Mouse (Mus musculus) CH12.LX (cell line): ENCODE results near the gene Smyd3. TPM values are rescaled to one million over a fixed set of nuclear protein-coding genes. Genes with fewer than 3 reads are reported as not detected.

Source experiments
- DNase-seq: peaks from one replicate; pipeline ENCODE4 v3.0.0-alpha.2; 2013; ENCODE audit errors: extremely low read depth
- H3K27ac ChIP-seq: 2 replicates; pipeline ENCODE4 v1.5.1; 2012; ENCODE audit warnings: low read depth, mild to moderate bottlenecking, control low read depth, moderate library complexity; ENCODE audit not compliant: insufficient read depth
- H3K27me3 ChIP-seq: replicated peaks from 2 replicates; pipeline ENCODE3; 2012; ENCODE audit warnings: inconsistent platforms
- H3K36me3 ChIP-seq, 2 experiments: replicated peaks in 1 of 2; 2 replicates each; pipeline versions ENCODE3 to v1.6.1; 2012; ENCODE audit warnings: inconsistent platforms in 1 of 2, low read length in 1 of 2, mild to moderate bottlenecking in 1 of 2, mixed read lengths in 1 of 2, moderate library complexity in 1 of 2; ENCODE audit not compliant: control insufficient read depth in 1 of 2, insufficient read depth in 1 of 2
- H3K4me1 ChIP-seq, 2 experiments: 2 replicates each; pipeline ENCODE4 v1.6.1; 2012; ENCODE audit warnings: inconsistent platforms in 1 of 2, moderate library complexity in 1 of 2; ENCODE audit not compliant: insufficient read depth in 2 of 2, control insufficient read depth in 1 of 2
- H3K4me2 ChIP-seq: 2 replicates; pipeline ENCODE4 v1.6.1; 2012; ENCODE audit warnings: low read depth, mild to moderate bottlenecking, control low read depth; ENCODE audit not compliant: poor library complexity, insufficient read depth, severe bottlenecking
- H3K4me3 ChIP-seq, 3 experiments: fragments of 150-350 bp in 1 of 3; sonication (generic) in 1 of 3; replicated peaks in 1 of 3; 2 replicates each; pipeline versions ENCODE3 to v1.5.1; 2011 to 2012; ENCODE audit warnings: low read depth in 2 of 3, low read length in 2 of 3, mild to moderate bottlenecking in 2 of 3, moderate library complexity in 2 of 3, control low read depth in 1 of 3, improper control_type of control experiment in 1 of 3, inconsistent platforms in 1 of 3, mixed read lengths in 1 of 3; ENCODE audit not compliant: poor library complexity in 1 of 3
- H3K79me2 ChIP-seq: replicated peaks from 2 replicates; pipeline ENCODE4 v1.6.1; 2012; ENCODE audit warnings: mild to moderate bottlenecking, moderate library complexity; ENCODE audit not compliant: control insufficient read depth, poor library complexity, insufficient read depth, severe bottlenecking; ENCODE audit errors: extremely low read depth
- H3K9ac ChIP-seq: 2 replicates; pipeline ENCODE4 v1.6.1; 2012; ENCODE audit warnings: low read depth, mild to moderate bottlenecking, control low read depth, moderate library complexity; ENCODE audit not compliant: insufficient read depth
- H3K9me3 ChIP-seq: replicated peaks from 2 replicates; pipeline ENCODE3; 2012; ENCODE audit warnings: low read length, inconsistent platforms, mixed read lengths
- CHD1 ChIP-seq: IDR thresholded peaks from 2 replicates; pipeline ENCODE4 v1.6.1; 2012; ENCODE audit warnings: low read depth, low read length, improper control_type of control experiment, inconsistent platforms
- CTCF ChIP-seq, 2 experiments: IDR thresholded peaks in 1 of 2; conservative IDR thresholded peaks in 1 of 2; 2 replicates each; pipeline ENCODE4 v1.5.1; 2011 to 2012; ENCODE audit warnings: low read depth in 2 of 2, low read length in 2 of 2, improper control_type of control experiment in 1 of 2, inconsistent platforms in 1 of 2, mild to moderate bottlenecking in 1 of 2, moderate library complexity in 1 of 2
- E2F4 ChIP-seq: IDR thresholded peaks from 2 replicates; pipeline ENCODE4 v1.6.1; 2011; ENCODE audit warnings: low read depth, low read length, improper control_type of control experiment; ENCODE audit not compliant: insufficient replicate concordance
- ELF1 ChIP-seq: IDR thresholded peaks from 2 replicates; pipeline ENCODE4 v1.6.1; 2014; ENCODE audit warnings: low read depth, mild to moderate bottlenecking, inconsistent platforms, low read length, improper control_type of control experiment
- EP300 ChIP-seq: IDR thresholded peaks from 2 replicates; pipeline ENCODE4 v1.6.1; 2011; ENCODE audit warnings: low read length, improper control_type of control experiment
- ETS1 ChIP-seq: conservative IDR thresholded peaks from 2 replicates; pipeline ENCODE4 v1.6.1; 2012; ENCODE audit warnings: low read depth, mild to moderate bottlenecking, inconsistent platforms, low read length, improper control_type of control experiment, moderate library complexity
- IRF4 ChIP-seq: IDR thresholded peaks from 2 replicates; pipeline ENCODE4 v1.6.1; 2014; ENCODE audit warnings: low read depth, mild to moderate bottlenecking, inconsistent platforms, low read length, improper control_type of control experiment
- KAT2A ChIP-seq: IDR thresholded peaks from 2 replicates; pipeline ENCODE4 v1.6.1; 2012; ENCODE audit warnings: low read length, improper control_type of control experiment, inconsistent platforms; ENCODE audit not compliant: insufficient replicate concordance
- MAFK ChIP-seq: IDR thresholded peaks from 2 replicates; pipeline ENCODE4 v1.6.1; 2011; ENCODE audit warnings: low read length, improper control_type of control experiment; ENCODE audit not compliant: insufficient replicate concordance
- MYC ChIP-seq: IDR thresholded peaks from 2 replicates; pipeline ENCODE4 v1.6.1; 2011; ENCODE audit warnings: low read depth, mild to moderate bottlenecking, improper control_type of control experiment, low read length
- NRF1 ChIP-seq: IDR thresholded peaks from 2 replicates; pipeline ENCODE4 v1.6.1; 2014; ENCODE audit warnings: low read depth, mild to moderate bottlenecking, inconsistent platforms, low read length, improper control_type of control experiment, moderate library complexity
- PAX5 ChIP-seq: IDR thresholded peaks from 2 replicates; pipeline ENCODE4 v1.6.1; 2012; ENCODE audit warnings: low read length, inconsistent platforms, mixed read lengths
- POLR2A ChIP-seq: IDR thresholded peaks from 2 replicates; pipeline ENCODE4 v1.6.1; 2011; ENCODE audit warnings: low read depth, mild to moderate bottlenecking, improper control_type of control experiment, low read length
- POLR2AphosphoS2 ChIP-seq: IDR thresholded peaks from 2 replicates; pipeline ENCODE4 v1.6.1; 2011; ENCODE audit warnings: low read depth, low read length, improper control_type of control experiment
- RAD21 ChIP-seq: IDR thresholded peaks from 2 replicates; pipeline ENCODE4 v1.6.1; 2011; ENCODE audit warnings: low read depth, mild to moderate bottlenecking, low read length, improper control_type of control experiment, moderate library complexity
- SIN3A ChIP-seq: IDR thresholded peaks from 2 replicates; pipeline ENCODE4 v1.6.1; 2012; ENCODE audit warnings: low read length, improper control_type of control experiment, inconsistent platforms
- SMC3 ChIP-seq: IDR thresholded peaks from 2 replicates; pipeline ENCODE4 v1.6.1; 2011; ENCODE audit warnings: low read depth, low read length, improper control_type of control experiment
- TBP ChIP-seq: conservative IDR thresholded peaks from 2 replicates; pipeline ENCODE4 v1.6.1; 2011; ENCODE audit warnings: low read depth, low read length, improper control_type of control experiment
- UBTF ChIP-seq: IDR thresholded peaks from 2 replicates; pipeline ENCODE4 v1.6.1; 2012; ENCODE audit warnings: low read depth, mild to moderate bottlenecking, inconsistent platforms, low read length, improper control_type of control experiment, moderate library complexity
- USF1 ChIP-seq: IDR thresholded peaks from 2 replicates; pipeline ENCODE4 v1.6.1; 2014; ENCODE audit warnings: low read depth, mild to moderate bottlenecking, inconsistent platforms, low read length, improper control_type of control experiment
- USF2 ChIP-seq: conservative IDR thresholded peaks from 2 replicates; pipeline ENCODE4 v1.6.1; 2011; ENCODE audit warnings: low read depth, low read length, improper control_type of control experiment
- ZMIZ1 ChIP-seq: IDR thresholded peaks from 2 replicates; pipeline ENCODE4 v1.6.1; 2012; ENCODE audit warnings: low read depth, mild to moderate bottlenecking, inconsistent platforms, low read length, improper control_type of control experiment
- ZNF384 ChIP-seq: IDR thresholded peaks from 2 replicates; pipeline ENCODE4 v1.6.1; 2012; ENCODE audit warnings: low read depth, low read length, improper control_type of control experiment, inconsistent platforms
- dilution Hi-C: fragments of 300-500 bp; cut with MboI; formaldehyde crosslinking; loops from 2 replicates; pipeline ENCODE4 v1.14.3; 2020; ENCODE audit warnings: low sequenced_read_pairs; ENCODE audit not compliant: extremely low pct_unique_long_range_greater_than_20kb, extremely low pct_ligation_motif_present
- in situ Hi-C: fragments of 300-500 bp; cut with MboI; formaldehyde crosslinking; loops from 3 replicates; pipeline ENCODE4 v1.14.3; 2019; ENCODE audit warnings: low sequenced_read_pairs, low pct_ligation_motif_present, low pct_unique_long_range_greater_than_20kb, mixed read lengths
- polyA plus RNA-seq: library from polyadenylated mRNA; unstranded; fragments of >175 nt; gene quantifications from 2 replicates; pipeline ENCODE4 v1.2.1, GENCODE M21; 2012; ENCODE audit warnings: low read depth; ENCODE audit not compliant: insufficient read length
- total RNA-seq, 2 experiments: library from RNA; depleted of rRNA; stranded (reverse); fragments of 300-350 nt in 1 of 2; fragments of >200 nt in 1 of 2; gene quantifications; 2 replicates each; pipeline ENCODE4 v1.2.3; 2012 to 2014

The Smyd3 gene
- total and polyA plus RNA-seq, 3 experiments: 11.4 to 12.5 (median 11.8) TPM

DNA sequence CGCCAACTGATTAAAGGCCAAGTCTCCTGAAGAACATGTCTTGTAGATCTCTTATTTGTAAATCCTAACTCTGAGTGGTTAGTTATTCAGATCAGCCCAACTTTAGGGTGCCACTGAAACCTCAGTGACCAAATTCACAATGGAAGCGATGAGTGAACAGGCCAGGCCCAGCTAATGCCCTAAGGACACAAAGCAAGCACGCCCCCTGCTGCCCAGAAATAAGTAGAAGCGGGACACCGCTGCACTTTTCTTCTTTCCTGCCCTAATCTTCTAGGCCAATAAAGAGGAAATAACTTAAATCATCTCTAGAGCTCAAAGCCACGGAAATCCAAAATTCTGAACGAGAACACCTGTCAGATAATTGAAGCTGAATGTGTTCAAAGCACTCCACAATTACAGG is 279.9 kb downstream of the Smyd3 start:
- H3K27ac ChIP-seq: no peak overlapping the region
- in situ Hi-C loops: no loop called here
- DNase-seq: peak; percentile 28
- H3K27me3 ChIP-seq: no peaks in the 10 kb centered on the region
- dilution Hi-C loops: no loop called here
- H3K4me2 ChIP-seq: no peak overlapping the region
- H3K9ac ChIP-seq: no peak overlapping the region
- H3K79me2 ChIP-seq: no peaks in the 10 kb centered on the region
- peaks cover 0 to 14% of the 10 kb centered on the region in 2 experiments; a peak in 2 of 4 replicates for H3K4me1 ChIP-seq
- TF ChIP-seq CTCF (conservative IDR thresholded peaks at IDR 0.05 in 1 of 2, IDR thresholded peaks at IDR 0.05 in 1 of 2; ENCODE audit: low read depth in 2 of 2, low read length in 2 of 2) (peak in 1 of 2 experiments; percentile 51; a peak in 2 of 4 replicates), POLR2A (no peak), TBP (no peak), RAD21 (peak; percentile 15), EP300 (no peak)
- TF ChIP-seq, all 38 proteins: peak for 2
- Histone ChIP-seq H3K4me3 (no peak overlapping the region), H3K36me3 (no peaks in the 10 kb centered on the region), H3K9me3 (no peaks in the 10 kb centered on the region)

DNA sequence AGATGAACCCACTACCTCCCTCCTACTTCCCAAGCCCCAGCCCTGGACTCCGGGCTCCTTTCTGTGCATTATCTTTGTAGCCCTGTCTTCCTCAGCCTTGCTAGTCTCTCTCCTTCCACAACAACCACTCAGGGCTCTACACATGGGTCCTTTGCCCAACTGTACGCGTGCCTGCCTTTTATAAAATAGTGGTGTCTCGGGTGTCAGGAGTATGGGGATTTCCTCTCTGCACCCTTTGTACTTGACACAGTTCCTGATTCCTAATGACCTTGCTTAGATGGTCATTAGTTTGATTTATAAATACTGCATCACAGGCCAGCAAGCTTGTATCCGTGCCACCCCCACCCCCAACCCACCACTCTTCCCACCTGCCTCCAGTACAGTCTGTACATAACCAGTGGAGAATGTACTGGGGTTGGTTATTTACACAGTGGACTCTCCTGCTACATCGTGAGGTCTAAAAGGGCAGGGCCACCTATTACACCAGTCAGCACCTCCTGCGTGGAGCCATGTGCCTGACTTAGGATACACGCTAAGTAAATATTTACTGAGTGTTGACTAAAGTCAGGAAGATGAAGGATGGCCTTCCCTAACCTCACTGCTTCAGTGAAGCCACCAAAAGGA is 281.5 kb downstream of the Smyd3 start:
- H3K9me3 ChIP-seq: no peaks in the 10 kb centered on the region
- no peaks in the 10 kb centered on the region for H3K27me3 ChIP-seq
- no peak for DNase-seq
- H3K79me2 ChIP-seq: no peaks in the 10 kb centered on the region
- no peak overlapping the region for H3K4me2 ChIP-seq
- in situ Hi-C loops (no loop called here), dilution Hi-C loops (no loop called here)
- no peak overlapping the region for H3K4me3 ChIP-seq
- no peak overlapping the region for H3K9ac ChIP-seq
- no peak overlapping the region for H3K27ac ChIP-seq
- H3K36me3 ChIP-seq: no peaks in the 10 kb centered on the region
- TF ChIP-seq MYC: no peak
- TF ChIP-seq CHD1: no peak
- TF ChIP-seq, all 38 proteins: peak for 0
- H3K4me1 ChIP-seq: peaks cover 0 to 18% of the 10 kb centered on the region in 2 experiments; a peak in 2 of 4 replicates

DNA sequence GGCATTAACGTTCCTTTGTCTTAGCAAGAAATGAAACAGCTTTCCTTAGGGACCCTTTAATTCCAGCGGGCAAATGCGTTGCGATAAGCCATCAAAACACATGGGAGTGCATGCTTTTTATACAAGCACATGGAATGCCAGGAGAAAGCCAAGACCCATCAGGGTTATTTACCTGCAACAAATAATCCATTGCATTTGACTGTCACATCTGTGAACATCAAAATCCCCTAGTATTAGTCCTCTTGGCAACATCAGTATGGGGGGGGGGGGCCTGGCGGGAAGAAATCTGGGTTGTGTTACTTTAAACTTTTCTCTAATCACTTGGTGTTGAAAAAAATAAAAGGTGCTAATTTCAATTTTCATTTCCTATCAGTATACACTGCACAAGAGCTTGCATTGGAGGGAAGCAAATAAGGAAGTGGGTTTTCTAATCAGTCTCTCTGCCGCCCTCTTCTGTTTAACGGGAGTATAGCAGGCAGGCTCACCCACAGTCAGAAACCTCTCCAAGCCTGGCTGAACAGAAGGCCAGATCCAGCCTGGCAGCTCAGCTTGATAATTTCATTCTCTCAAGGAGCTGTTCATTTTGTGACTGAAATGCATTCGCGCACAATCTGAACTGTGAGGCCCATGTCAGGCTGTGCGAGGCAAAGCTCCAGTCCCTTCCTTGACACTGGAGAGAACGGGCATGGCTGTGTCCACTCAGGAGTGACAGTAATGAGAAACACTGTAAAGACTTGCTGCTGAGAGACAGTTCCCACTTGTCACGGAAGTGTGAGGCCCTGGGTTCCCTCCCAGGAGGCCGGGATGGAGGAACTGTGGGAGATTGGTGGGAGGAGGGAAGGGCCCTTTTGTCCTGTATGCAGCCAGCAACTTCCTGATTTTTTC is 285.8 kb downstream of the Smyd3 start:
- Histone ChIP-seq H3K27me3 (no peaks in the 10 kb centered on the region), H3K79me2 (no peaks in the 10 kb centered on the region), H3K27ac (no peak overlapping the region), H3K4me1 (peaks cover 0 to 42% of the 10 kb centered on the region in 2 experiments; a peak in 2 of 4 replicates), H3K4me2 (no peak overlapping the region), H3K4me3 (no peak overlapping the region), H3K36me3 (no peaks in the 10 kb centered on the region), H3K9ac (no peak overlapping the region), H3K9me3 (no peaks in the 10 kb centered on the region)
- in situ Hi-C loops (no loop called here), dilution Hi-C loops (no loop called here)
- DNase-seq: peak; percentile 72
- TF ChIP-seq ELF1 (peak; percentile 81), MAFK (no peak), SIN3A (no peak), PAX5 (no peak), UBTF (no peak), USF1 (no peak), RAD21 (peak; percentile 39), POLR2A (no peak), USF2 (no peak), E2F4 (no peak), CTCF (conservative IDR thresholded peaks at IDR 0.05 in 1 of 2, IDR thresholded peaks at IDR 0.05 in 1 of 2; ENCODE audit: low read depth in 2 of 2, low read length in 2 of 2) (peak; percentile 65 to 87), SMC3 (peak; percentile 42), CHD1 (no peak), ETS1 (no peak), POLR2AphosphoS2 (no peak), ZMIZ1 (no peak), NRF1 (no peak), ZNF384 (no peak), IRF4 (no peak), KAT2A (no peak)
